14 mouse cellular contexts compared by ENCODE assay signal in genomic region chr3:89434532-89434931, GRCm38 (mm10). TPM values are rescaled to one million over a fixed set of nuclear protein-coding genes. Genes with fewer than 3 reads are reported as not detected.
A peak's percentile ranks its signal among the peaks of the same experiment; 100 is the strongest.
DNase-seq lines count a peak whose midpoint lies in the region; ATAC-seq and TF ChIP-seq lines count a peak whose summit lies in the region.
"Had no signal": no experiment of that assay in that cellular context is flagged by ENCODE, and none has a peak within 500 bp of the region (broad histone marks: within the 10 kb centered on the region; RNA-seq: fewer than 3 reads in every experiment).

No protein-coding gene starts in this region.

- WGBS in hindbrain, embryonic 14.5 days: 90% methylated on average over 11 of the region's 11 CpGs
- 81% methylated on average over 11 of the region's 11 CpGs for WGBS in hindbrain, embryonic 16.5 days
- WGBS in embryonic facial prominence, embryonic 13.5 days: 84% methylated on average over 11 of the region's 11 CpGs
- 84% methylated on average over 11 of the region's 11 CpGs for WGBS in limb, embryonic 13.5 days

- no peaks in the 10 kb centered on the region for H3K9me3 ChIP-seq in hindbrain, embryonic 14.5 days (ENCODE audit: control insufficient read depth, low read length)
- H3K9me3 ChIP-seq in hindbrain, embryonic 16.5 days (ENCODE audit: control insufficient read depth, low read length): no peaks in the 10 kb centered on the region
- no peaks in the 10 kb centered on the region for H3K9me3 ChIP-seq in ES-Bruce4 (replicated peaks; ENCODE audit: control insufficient read depth, insufficient read depth, low read length, poor library complexity, severe bottlenecking)
- no peaks in the 10 kb centered on the region for H3K9me3 ChIP-seq in embryonic facial prominence, embryonic 13.5 days
- no peaks in the 10 kb centered on the region for H3K9me3 ChIP-seq in limb, embryonic 13.5 days
- H3K9me3 ChIP-seq: G1E; kidney, embryonic 15.5 days had no signal

- ATAC-seq in hindbrain, embryonic 14.5 days (ENCODE audit: low FRiP score): no peak
- ATAC-seq in hindbrain, embryonic 16.5 days: no peak
- ATAC-seq in embryonic facial prominence, embryonic 13.5 days (ENCODE audit: insufficient number of reproducible peaks, insufficient read depth, low FRiP score, low TSS enrichment, low read depth): no peak
- no peak for ATAC-seq in limb, embryonic 13.5 days (ENCODE audit: low FRiP score, low read depth)
- ATAC-seq: intestine, embryonic 16.5 days had no signal

- no peak for DNase-seq in hindbrain, embryonic 14.5 days (ENCODE audit: low spot score)
- DNase-seq in thymus, postnatal 10 days (ENCODE audit: low spot score in 2 of 2): no peak
- DNase-seq in frontal cortex, adult 2 months (ENCODE audit: extremely low spot score in 1 of 2, low spot score in 1 of 2): no peak
- DNase-seq: cerebellum, postnatal 14 days; embryo, embryonic 11 days; heart, adult 18-20 months; lung, adult 18-20 months had no signal

- TF ChIP-seq EP300 in ES-Bruce4 (IDR thresholded peaks at IDR 0.05; ENCODE audit: insufficient read depth, low read depth, low read length): 0 out of 2 replicates have a peak, but pooled peaks have one; percentile 25

- peaks cover 18% of the 10 kb centered on the region for H3K4me1 ChIP-seq in hindbrain, embryonic 14.5 days (replicated peaks; ENCODE audit: control insufficient read depth, insufficient read depth, low read length)
- peaks cover 14% of the 10 kb centered on the region for H3K4me1 ChIP-seq in hindbrain, embryonic 16.5 days (ENCODE audit: control insufficient read depth, insufficient read depth, low read depth, low read length)
- H3K4me1 ChIP-seq in ES-Bruce4 (ENCODE audit: control insufficient read depth, insufficient read depth, low read length): peaks cover 5% of the 10 kb centered on the region
- H3K4me1 ChIP-seq in embryonic facial prominence, embryonic 13.5 days: peaks cover 36% of the 10 kb centered on the region
- peaks cover 49% of the 10 kb centered on the region for H3K4me1 ChIP-seq in limb, embryonic 13.5 days

- no peak for TF ChIP-seq CTCF in ES-Bruce4 (IDR thresholded peaks at IDR 0.05; ENCODE audit: low read depth, low read length)

- H3K27me3 ChIP-seq in hindbrain, embryonic 14.5 days (ENCODE audit: control insufficient read depth, insufficient read depth, low read length): no peaks in the 10 kb centered on the region
- no peaks in the 10 kb centered on the region for H3K27me3 ChIP-seq in hindbrain, embryonic 16.5 days (replicated peaks; ENCODE audit: control insufficient read depth, insufficient read depth, low read length)
- no peaks in the 10 kb centered on the region for H3K27me3 ChIP-seq in ES-Bruce4 (ENCODE audit: control insufficient read depth, insufficient read depth, low read length, poor library complexity, severe bottlenecking)
- no peaks in the 10 kb centered on the region for H3K27me3 ChIP-seq in embryonic facial prominence, embryonic 13.5 days
- no peaks in the 10 kb centered on the region for H3K27me3 ChIP-seq in limb, embryonic 13.5 days
- H3K27me3 ChIP-seq: kidney, embryonic 15.5 days had no signal

- H3K36me3 ChIP-seq in hindbrain, embryonic 14.5 days (replicated peaks; ENCODE audit: control insufficient read depth, insufficient read depth): peaks cover 27% of the 10 kb centered on the region
- peaks cover 12% of the 10 kb centered on the region for H3K36me3 ChIP-seq in hindbrain, embryonic 16.5 days (ENCODE audit: control insufficient read depth, insufficient read depth, low read length)
- peaks cover 10% of the 10 kb centered on the region for H3K36me3 ChIP-seq in ES-Bruce4 (ENCODE audit: control insufficient read depth, insufficient read depth, low read length, poor library complexity, severe bottlenecking)
- H3K36me3 ChIP-seq in embryonic facial prominence, embryonic 13.5 days: peaks cover 34% of the 10 kb centered on the region
- H3K36me3 ChIP-seq in limb, embryonic 13.5 days: peaks cover 32% of the 10 kb centered on the region

- H3K4me3 ChIP-seq in hindbrain, embryonic 14.5 days (replicated peaks; ENCODE audit: low read length): no peak overlapping the region
- no peak overlapping the region for H3K4me3 ChIP-seq in hindbrain, embryonic 16.5 days (ENCODE audit: low read length)
- no peak overlapping the region for H3K4me3 ChIP-seq in ES-Bruce4 (ENCODE audit: low read depth, low read length)
- H3K4me3 ChIP-seq in embryonic facial prominence, embryonic 13.5 days: no peak overlapping the region
- H3K4me3 ChIP-seq in limb, embryonic 13.5 days: no peak overlapping the region
- H3K4me3 ChIP-seq: kidney, embryonic 15.5 days had no signal

- no peak overlapping the region for H3K4me2 ChIP-seq in hindbrain, embryonic 14.5 days (replicated peaks)
- H3K4me2 ChIP-seq in hindbrain, embryonic 16.5 days (ENCODE audit: low read length): no peak overlapping the region
- H3K4me2 ChIP-seq in embryonic facial prominence, embryonic 13.5 days: no peak overlapping the region
- H3K4me2 ChIP-seq in limb, embryonic 13.5 days (replicated peaks): peak overlapping the region; percentile 4; the same call in 1 of the 2 replicates
- H3K4me2 ChIP-seq: kidney, embryonic 15.5 days had no signal

- H3K9ac ChIP-seq in hindbrain, embryonic 14.5 days: 0 out of 2 replicates have a peak overlapping the region, but pooled peaks have one; percentile 13
- H3K9ac ChIP-seq in hindbrain, embryonic 16.5 days (ENCODE audit: low read depth, low read length): no peak overlapping the region
- H3K9ac ChIP-seq in ES-Bruce4 (ENCODE audit: low read depth, poor library complexity, severe bottlenecking): no peak overlapping the region
- no peak overlapping the region for H3K9ac ChIP-seq in embryonic facial prominence, embryonic 13.5 days
- no peak overlapping the region for H3K9ac ChIP-seq in limb, embryonic 13.5 days
- H3K9ac ChIP-seq: kidney, embryonic 15.5 days had no signal

- no peak for TF ChIP-seq POLR2A in ES-Bruce4 (IDR thresholded peaks at IDR 0.05; ENCODE audit: insufficient read depth, low read length)

- no peak overlapping the region for H3K27ac ChIP-seq in hindbrain, embryonic 14.5 days
- no peak overlapping the region for H3K27ac ChIP-seq in hindbrain, embryonic 16.5 days (ENCODE audit: low read depth, low read length)
- H3K27ac ChIP-seq in ES-Bruce4 (ENCODE audit: insufficient read depth, low read length): peak overlapping the region; percentile 7; the same call in 1 of the 2 replicates
- 0 out of 2 replicates have a peak overlapping the region, but pooled peaks have one; percentile 51 for H3K27ac ChIP-seq in embryonic facial prominence, embryonic 13.5 days
- peak overlapping the region; percentile 75 for H3K27ac ChIP-seq in limb, embryonic 13.5 days
- H3K27ac ChIP-seq: kidney, embryonic 15.5 days had no signal

RNA-seq across cellular contexts. Expression of gene Pbxip1, which starts 2.0 kb away (rescaled TPM):
- polyA plus RNA-seq in hindbrain, embryonic 14.5 days (2014; fragmentation: Nextera tagmentation; extraction: Ambion mirVana): 9.8 and 12.8 TPM in 2 replicates
- polyA plus RNA-seq in hindbrain, embryonic 16.5 days (2015; fragmentation: Nextera tagmentation; extraction: Ambion mirVana): 25.0 and 26.4 TPM in 2 replicates
- 12.2 and 13.6 TPM in 2 replicates for polyA plus RNA-seq in ES-Bruce4 (2011; ENCODE audit: insufficient read depth, insufficient read length, low read depth, missing spikeins)
- 25.2 and 27.7 TPM in 2 replicates for polyA plus RNA-seq in embryonic facial prominence, embryonic 13.5 days (2015; fragmentation: Nextera tagmentation; extraction: Ambion mirVana)
- 34.1 and 35.2 TPM in 2 replicates for polyA plus RNA-seq in limb, embryonic 13.5 days (2015; fragmentation: Nextera tagmentation; extraction: Ambion mirVana)
- polyA plus RNA-seq in frontal cortex, adult 2 months (2012; rRNA removed): 34.8 and 38.9 TPM in 2 replicates

RNA-seq across cellular contexts. Expression of gene Pygo2, which starts 4.5 kb away (rescaled TPM):
- polyA plus RNA-seq in hindbrain, embryonic 14.5 days (2014; fragmentation: Nextera tagmentation; extraction: Ambion mirVana): 47.1 and 50.6 TPM in 2 replicates
- polyA plus RNA-seq in hindbrain, embryonic 16.5 days (2015; fragmentation: Nextera tagmentation; extraction: Ambion mirVana): 34.1 and 45.6 TPM in 2 replicates
- 41.7 and 43.3 TPM in 2 replicates for polyA plus RNA-seq in ES-Bruce4 (2011; ENCODE audit: insufficient read depth, insufficient read length, low read depth, missing spikeins)
- 47.8 and 50.5 TPM in 2 replicates for polyA plus RNA-seq in embryonic facial prominence, embryonic 13.5 days (2015; fragmentation: Nextera tagmentation; extraction: Ambion mirVana)
- polyA plus RNA-seq in limb, embryonic 13.5 days (2015; fragmentation: Nextera tagmentation; extraction: Ambion mirVana): 49.7 and 50.3 TPM in 2 replicates
- polyA plus RNA-seq in frontal cortex, adult 2 months (2012; rRNA removed): 42.5 and 51.0 TPM in 2 replicates

RNA-seq across cellular contexts. Expression of gene Shc1, which starts 16.3 kb away (rescaled TPM):
- 12.1 and 13.9 TPM in 2 replicates for polyA plus RNA-seq in hindbrain, embryonic 14.5 days (2014; fragmentation: Nextera tagmentation; extraction: Ambion mirVana)
- polyA plus RNA-seq in hindbrain, embryonic 16.5 days (2015; fragmentation: Nextera tagmentation; extraction: Ambion mirVana): 16.9 and 23.8 TPM in 2 replicates
- polyA plus RNA-seq in ES-Bruce4 (2011; ENCODE audit: insufficient read depth, insufficient read length, low read depth, missing spikeins): 87.4 and 88.9 TPM in 2 replicates
- polyA plus RNA-seq in embryonic facial prominence, embryonic 13.5 days (2015; fragmentation: Nextera tagmentation; extraction: Ambion mirVana): 91.4 and 93.3 TPM in 2 replicates
- polyA plus RNA-seq in limb, embryonic 13.5 days (2015; fragmentation: Nextera tagmentation; extraction: Ambion mirVana): 102 and 108 TPM in 2 replicates
- 18.2 and 18.6 TPM in 2 replicates for polyA plus RNA-seq in frontal cortex, adult 2 months (2012; rRNA removed)

RNA-seq across cellular contexts. Expression of gene Cks1b, which starts 16.3 kb away (rescaled TPM):
- 94.0 and 99.4 TPM in 2 replicates for polyA plus RNA-seq in hindbrain, embryonic 14.5 days (2014; fragmentation: Nextera tagmentation; extraction: Ambion mirVana)
- 87.9 and 91.5 TPM in 2 replicates for polyA plus RNA-seq in hindbrain, embryonic 16.5 days (2015; fragmentation: Nextera tagmentation; extraction: Ambion mirVana)
- polyA plus RNA-seq in ES-Bruce4 (2011; ENCODE audit: insufficient read depth, insufficient read length, low read depth, missing spikeins): 290 and 304 TPM in 2 replicates
- 513 and 525 TPM in 2 replicates for polyA plus RNA-seq in embryonic facial prominence, embryonic 13.5 days (2015; fragmentation: Nextera tagmentation; extraction: Ambion mirVana)
- polyA plus RNA-seq in limb, embryonic 13.5 days (2015; fragmentation: Nextera tagmentation; extraction: Ambion mirVana): 508 and 542 TPM in 2 replicates
- 7.1 TPM in 2 replicates for polyA plus RNA-seq in frontal cortex, adult 2 months (2012; rRNA removed)

RNA-seq across cellular contexts. Expression of gene Pmvk, which starts 19.8 kb away (rescaled TPM):
- polyA plus RNA-seq in hindbrain, embryonic 14.5 days (2014; fragmentation: Nextera tagmentation; extraction: Ambion mirVana): 117 and 121 TPM in 2 replicates
- 137 and 156 TPM in 2 replicates for polyA plus RNA-seq in hindbrain, embryonic 16.5 days (2015; fragmentation: Nextera tagmentation; extraction: Ambion mirVana)
- polyA plus RNA-seq in ES-Bruce4 (2011; ENCODE audit: insufficient read depth, insufficient read length, low read depth, missing spikeins): 48.3 and 51.9 TPM in 2 replicates
- 49.3 and 57.5 TPM in 2 replicates for polyA plus RNA-seq in embryonic facial prominence, embryonic 13.5 days (2015; fragmentation: Nextera tagmentation; extraction: Ambion mirVana)
- polyA plus RNA-seq in limb, embryonic 13.5 days (2015; fragmentation: Nextera tagmentation; extraction: Ambion mirVana): 59.9 and 60.4 TPM in 2 replicates
- 69.0 and 76.7 TPM in 2 replicates for polyA plus RNA-seq in frontal cortex, adult 2 months (2012; rRNA removed)

Comparison
In these comparisons a context has a peak if more than half of its experiments do, and no peak if none do; other contexts are left out.
1. H3K27ac ChIP-seq: peak in ES-Bruce4 (single experiment), embryonic facial prominence, embryonic 13.5 days (single experiment) and limb, embryonic 13.5 days (single experiment); none in hindbrain, embryonic 14.5 days (single experiment) and hindbrain, embryonic 16.5 days (single experiment).